Mouse (Mus musculus) embryonic facial prominence, embryonic 14.5 days (tissue): ENCODE results near the gene Dock7. TPM values are rescaled to one million over a fixed set of nuclear protein-coding genes. Genes with fewer than 3 reads are reported as not detected.

Source experiments
- ATAC-seq: fragments of 200-750 bp; cut with Nextera tagmentation; 2 replicates; pipeline ENCODE4 v1.8.0; 2017; ENCODE audit warnings: low read depth, moderate number of reproducible peaks, moderate TSS enrichment
- DNase-seq: peaks from one replicate; pipeline ENCODE4 v3.0.0-alpha.2; 2015; ENCODE audit warnings: low spot score
- H3K27ac ChIP-seq: fragments of 300-500 bp; sonication (generic); replicated peaks from 2 replicates; pipeline ENCODE4 v1.5.1; 2014; ENCODE audit warnings: low read depth, mild to moderate bottlenecking, low read length, moderate library complexity
- H3K27me3 ChIP-seq: fragments of 300-500 bp; sonication (generic); replicated peaks from 2 replicates; pipeline ENCODE4 v1.6.1; 2014; ENCODE audit warnings: low read length; ENCODE audit not compliant: control insufficient read depth, insufficient read depth
- H3K36me3 ChIP-seq: fragments of 300-500 bp; sonication (generic); 2 replicates; pipeline ENCODE4 v1.6.1; 2014; ENCODE audit warnings: low read length, mixed read lengths; ENCODE audit not compliant: control insufficient read depth, insufficient read depth
- H3K4me1 ChIP-seq: fragments of 300-500 bp; sonication (generic); 2 replicates; pipeline ENCODE4 v1.6.1; 2014; ENCODE audit warnings: antibody characterized with exemption, low read length; ENCODE audit not compliant: control insufficient read depth, insufficient read depth
- H3K4me2 ChIP-seq: fragments of 300-500 bp; sonication (generic); 2 replicates; pipeline ENCODE4 v1.6.1; 2014; ENCODE audit warnings: low read depth, mild to moderate bottlenecking, low read length, moderate library complexity, mixed read lengths
- H3K4me3 ChIP-seq: fragments of 300-500 bp; sonication (generic); 2 replicates; pipeline ENCODE4 v1.5.1; 2014; ENCODE audit warnings: low read depth, mild to moderate bottlenecking, low read length
- H3K9ac ChIP-seq: fragments of 300-500 bp; sonication (generic); 2 replicates; pipeline ENCODE4 v1.6.1; 2014; ENCODE audit warnings: low read depth, mild to moderate bottlenecking, low read length, moderate library complexity, mixed read lengths
- H3K9me3 ChIP-seq: fragments of 300-500 bp; sonication (generic); 2 replicates; pipeline ENCODE4 v1.6.1; 2016; ENCODE audit warnings: low read length; ENCODE audit not compliant: control insufficient read depth
- WGBS: fragments of 180-500 bp; shearing (Covaris S2); extraction: QIAGEN DNeasy Blood & Tissue Kit; methylation state at CpG from one replicate; pipeline ENCODE4 v1.1.7; 2014; 5-methylcytosine and 5-hydroxymethylcytosine counted together
- polyA plus RNA-seq: library from polyadenylated mRNA; unstranded; fragments of >200 nt; fragmentation: Nextera tagmentation; extraction: Ambion mirVana; gene quantifications from 2 replicates; pipeline ENCODE4 v1.2.1, GENCODE M21; 2014

Gene Dock7
- polyA plus RNA-seq, 1 experiment from 2014 or later, result 65.4 TPM

- ATAC-seq, result no peak
- Histone ChIP-seq H3K4me1 (peaks cover 7% of the 10 kb centered on the region; the same call in 1 of the 2 replicates), H3K36me3 (no peaks in the 10 kb centered on the region), H3K9me3 (no peaks in the 10 kb centered on the region), H3K4me3 (no peak overlapping the region), H3K4me2 (no peak overlapping the region), H3K27ac (no peak overlapping the region), H3K27me3 (no peaks in the 10 kb centered on the region), H3K9ac (no peak overlapping the region)
- no peak for DNase-seq
- WGBS, result 70% methylated on average over 3 of the region's 3 CpGs
Observed at GRCm38 (mm10) chr4:99111670-99112069, 9.0 kb downstream of the Dock7 start.

- Histone ChIP-seq H3K27me3 (no peaks in the 10 kb centered on the region), H3K9ac (no peak overlapping the region), H3K4me3 (no peak overlapping the region), H3K36me3 (no peaks in the 10 kb centered on the region), H3K27ac (no peak overlapping the region), H3K4me1 (no peaks in the 10 kb centered on the region), H3K9me3 (no peaks in the 10 kb centered on the region), H3K4me2 (no peak overlapping the region)
- DNase-seq (no peak), ATAC-seq (no peak)
- WGBS, result 90% methylated on average over 4 of the region's 4 CpGs
Observed at GRCm38 (mm10) chr4:99108817-99109216, 11.9 kb downstream of the Dock7 start.

- 80% methylated on average over 3 of the region's 3 CpGs for WGBS
- Histone ChIP-seq H3K27me3 (no peaks in the 10 kb centered on the region), H3K27ac (no peak overlapping the region), H3K4me2 (no peak overlapping the region), H3K9me3 (no peaks in the 10 kb centered on the region), H3K9ac (no peak overlapping the region), H3K36me3 (0 out of 2 replicates have a peak, but pooled peaks cover 3% of the 10 kb centered on the region), H3K4me1 (no peaks in the 10 kb centered on the region), H3K4me3 (no peak overlapping the region)
- no peak for ATAC-seq
- DNase-seq, result no peak
Observed at GRCm38 (mm10) chr4:99102846-99103245, 17.9 kb downstream of the Dock7 start.

GRCm38 (mm10) chr4:99100724-99101123 is 20.0 kb downstream of the Dock7 start:
- DNase-seq (no peak), ATAC-seq (no peak)
- no peak overlapping the region for H3K27ac ChIP-seq
- 0 out of 2 replicates have a peak, but pooled peaks cover 3% of the 10 kb centered on the region for H3K36me3 ChIP-seq
- H3K4me3 ChIP-seq, result no peak overlapping the region
- no peaks in the 10 kb centered on the region for H3K27me3 ChIP-seq
- no peaks in the 10 kb centered on the region for H3K4me1 ChIP-seq
- no peak overlapping the region for H3K9ac ChIP-seq
- 80% methylated on average over 7 of the region's 7 CpGs for WGBS
- no peaks in the 10 kb centered on the region for H3K9me3 ChIP-seq
- H3K4me2 ChIP-seq, result no peak overlapping the region

DNA sequence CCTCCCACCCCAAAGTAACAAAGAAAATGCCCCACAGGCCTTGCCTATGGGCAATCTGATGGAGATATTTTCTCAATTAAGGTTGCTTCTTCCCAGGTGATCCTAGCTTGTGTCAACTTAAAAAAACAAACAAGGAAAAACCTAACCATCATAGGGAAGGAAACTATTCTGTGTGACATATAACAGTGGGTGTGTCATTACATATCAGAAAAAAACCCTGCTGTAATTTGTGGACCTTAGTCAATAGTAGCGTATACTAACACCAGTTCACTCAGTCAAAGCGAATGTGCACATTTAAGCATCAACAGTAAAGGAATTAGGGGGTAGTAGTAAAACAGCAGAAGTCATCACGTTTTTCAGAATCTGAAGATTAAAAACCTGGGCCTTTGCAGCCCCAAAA is 28.9 kb downstream of the Dock7 start:
- Histone ChIP-seq H3K27me3 (no peaks in the 10 kb centered on the region), H3K9me3 (no peaks in the 10 kb centered on the region), H3K27ac (no peak overlapping the region), H3K4me1 (peaks cover 9% of the 10 kb centered on the region; the same call in 1 of the 2 replicates), H3K4me3 (no peak overlapping the region), H3K9ac (no peak overlapping the region), H3K4me2 (no peak overlapping the region), H3K36me3 (peaks cover 19% of the 10 kb centered on the region; the same call in 1 of the 2 replicates)
- 78% methylated on average over 3 of the region's 3 CpGs for WGBS
- ATAC-seq (no peak), DNase-seq (no peak)

GRCm38 (mm10) chr4:99091151-99091701 is 29.5 kb downstream of the Dock7 start:
- Histone ChIP-seq H3K4me1 (peaks cover 9% of the 10 kb centered on the region; the same call in 1 of the 2 replicates), H3K4me2 (no peak overlapping the region), H3K27me3 (no peaks in the 10 kb centered on the region), H3K9me3 (no peaks in the 10 kb centered on the region), H3K27ac (no peak overlapping the region), H3K4me3 (no peak overlapping the region), H3K36me3 (peaks cover 19% of the 10 kb centered on the region; the same call in 1 of the 2 replicates), H3K9ac (no peak overlapping the region)
- 29% methylated on average over 3 of the region's 3 CpGs for WGBS
- no peak for DNase-seq
- no peak for ATAC-seq

- WGBS, result 83% methylated on average over 17 of the region's 17 CpGs
- peaks cover 20% of the 10 kb centered on the region; the same call in 1 of the 2 replicates for H3K36me3 ChIP-seq
- H3K4me3 ChIP-seq, result no peak overlapping the region
- H3K27me3 ChIP-seq, result no peaks in the 10 kb centered on the region
- DNase-seq (no peak), ATAC-seq (no peak)
- no peak overlapping the region for H3K27ac ChIP-seq
- no peak overlapping the region for H3K4me2 ChIP-seq
- no peaks in the 10 kb centered on the region for H3K4me1 ChIP-seq
- H3K9ac ChIP-seq, result no peak overlapping the region
- H3K9me3 ChIP-seq, result no peaks in the 10 kb centered on the region
Observed at GRCm38 (mm10) chr4:99087760-99088485, 32.8 kb downstream of the Dock7 start.

DNA sequence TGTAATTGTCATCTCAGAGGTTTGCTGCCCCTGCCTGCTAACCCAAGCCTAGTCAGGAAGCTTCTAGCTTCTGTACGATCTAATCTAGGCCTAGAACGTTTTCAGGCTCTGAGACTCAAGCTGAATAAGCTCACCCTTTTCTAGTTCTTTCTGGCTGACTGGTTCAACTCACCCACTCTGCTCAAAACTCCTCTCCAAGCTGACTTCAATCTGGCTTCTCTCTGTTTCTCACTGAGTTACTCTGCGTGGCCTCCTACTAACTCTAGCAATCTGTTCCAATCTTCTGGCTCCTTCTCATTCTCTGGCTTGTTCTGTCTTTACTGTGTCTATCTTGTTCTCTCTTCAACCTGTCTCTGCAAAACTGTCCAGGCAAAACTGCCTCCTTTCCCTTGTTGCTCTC is 36.9 kb downstream of the Dock7 start:
- Histone ChIP-seq H3K36me3 (peaks cover 32% of the 10 kb centered on the region), H3K27me3 (no peaks in the 10 kb centered on the region), H3K4me1 (no peaks in the 10 kb centered on the region), H3K27ac (no peak overlapping the region), H3K4me3 (no peak overlapping the region), H3K9ac (no peak overlapping the region), H3K9me3 (no peaks in the 10 kb centered on the region), H3K4me2 (no peak overlapping the region)
- ATAC-seq, result no peak
- no peak for DNase-seq
- 88% methylated on average over 3 of the region's 3 CpGs for WGBS

GRCm38 (mm10) chr4:99081169-99081568 is 39.5 kb downstream of the Dock7 start:
- Histone ChIP-seq H3K36me3 (peaks cover 41% of the 10 kb centered on the region), H3K27ac (no peak overlapping the region), H3K9ac (no peak overlapping the region), H3K4me2 (no peak overlapping the region), H3K4me1 (no peaks in the 10 kb centered on the region), H3K4me3 (no peak overlapping the region), H3K9me3 (no peaks in the 10 kb centered on the region), H3K27me3 (no peaks in the 10 kb centered on the region)
- no peak for ATAC-seq
- WGBS, result 74% methylated on average over 1 of the region's 1 CpGs
- no peak for DNase-seq
